Mouse (Mus musculus): ENCODE data around the gene Opalin.

Opalin gene

GRCm38 (mm10) chr19:41015951-41016716 is 60.8 kb downstream of the Opalin start:
- DNase-seq (ENCODE audit: low read depth, low spot score): peak; percentile 79

GRCm38 (mm10) chr19:41014003-41014402 is 62.9 kb downstream of the Opalin start:
- DNase-seq (ENCODE audit: low read depth, low spot score): no peak

- peak; percentile 93 for DNase-seq (ENCODE audit: low read depth, low spot score)
Observed at GRCm38 (mm10) chr19:41013591-41013990, 63.3 kb downstream of the Opalin start.
